In genomic region chr19:47919966-47920375, GRCm38 (mm10) we compare ENCODE assay signal across 8 mouse cellular contexts. TPM values are rescaled to one million over a fixed set of nuclear protein-coding genes. Genes with fewer than 3 reads are reported as not detected.
DNase-seq lines count a peak whose midpoint lies in the region; ATAC-seq and TF ChIP-seq lines count a peak whose summit lies in the region.

No protein-coding gene starts in this region.

- TF ChIP-seq POLR2A in ES-Bruce4 (IDR thresholded peaks at IDR 0.05; ENCODE audit: insufficient read depth, low read length), result no peak

- ATAC-seq in embryonic facial prominence, embryonic 14.5 days (ENCODE audit: low read depth), result no peak; the same call in 1 of the 2 replicates
- peak; percentile 34; the same call in 1 of the 2 replicates for ATAC-seq in hindbrain, embryonic 11.5 days (ENCODE audit: low FRiP score)
- no peak for ATAC-seq in midbrain, postnatal 0 days (ENCODE audit: low FRiP score)

- H3K4me3 ChIP-seq in ES-Bruce4 (ENCODE audit: low read depth, low read length), result no peak overlapping the region
- peak overlapping the region; percentile 60 for H3K4me3 ChIP-seq in embryonic facial prominence, embryonic 14.5 days (ENCODE audit: low read depth, low read length)
- peak overlapping the region; percentile 73 for H3K4me3 ChIP-seq in hindbrain, embryonic 11.5 days (ENCODE audit: low read depth, low read length)
- peak overlapping the region; percentile 75 for H3K4me3 ChIP-seq in midbrain, postnatal 0 days (ENCODE audit: low read depth, low read length)

- H3K27me3 ChIP-seq in ES-Bruce4 (ENCODE audit: control insufficient read depth, insufficient read depth, low read length, poor library complexity, severe bottlenecking), result no peaks in the 10 kb centered on the region; the same call in 1 of the 2 replicates
- no peaks in the 10 kb centered on the region for H3K27me3 ChIP-seq in embryonic facial prominence, embryonic 14.5 days (replicated peaks; ENCODE audit: control insufficient read depth, insufficient read depth, low read length)
- no peaks in the 10 kb centered on the region for H3K27me3 ChIP-seq in hindbrain, embryonic 11.5 days (ENCODE audit: control insufficient read depth, insufficient read depth, low read length)
- H3K27me3 ChIP-seq in midbrain, postnatal 0 days (ENCODE audit: insufficient read depth, low read length), result no peaks in the 10 kb centered on the region

- H3K36me3 ChIP-seq in ES-Bruce4 (ENCODE audit: control insufficient read depth, insufficient read depth, low read length, poor library complexity, severe bottlenecking), result no peaks in the 10 kb centered on the region
- no peaks in the 10 kb centered on the region for H3K36me3 ChIP-seq in embryonic facial prominence, embryonic 14.5 days (ENCODE audit: control insufficient read depth, insufficient read depth, low read length)
- H3K36me3 ChIP-seq in hindbrain, embryonic 11.5 days (ENCODE audit: control insufficient read depth, insufficient read depth, low read length), result no peaks in the 10 kb centered on the region
- no peaks in the 10 kb centered on the region for H3K36me3 ChIP-seq in midbrain, postnatal 0 days (ENCODE audit: insufficient read depth, low read length)

- TF ChIP-seq CTCF in ES-Bruce4 (IDR thresholded peaks at IDR 0.05; ENCODE audit: low read depth, low read length), result no peak
- TF ChIP-seq CTCF in midbrain, postnatal 0 days (IDR thresholded peaks at IDR 0.05), result no peak

- H3K9me3 ChIP-seq in ES-Bruce4 (replicated peaks; ENCODE audit: control insufficient read depth, insufficient read depth, low read length, poor library complexity, severe bottlenecking), result no peaks in the 10 kb centered on the region
- no peaks in the 10 kb centered on the region for H3K9me3 ChIP-seq in embryonic facial prominence, embryonic 14.5 days (ENCODE audit: control insufficient read depth, low read length)
- H3K9me3 ChIP-seq in hindbrain, embryonic 11.5 days (ENCODE audit: control insufficient read depth, low read length), result no peaks in the 10 kb centered on the region
- no peaks in the 10 kb centered on the region for H3K9me3 ChIP-seq in midbrain, postnatal 0 days (ENCODE audit: low read length)

- H3K9ac ChIP-seq in ES-Bruce4 (ENCODE audit: low read depth, poor library complexity, severe bottlenecking), result peak overlapping the region; percentile 59; the same call in 1 of the 2 replicates
- peak overlapping the region; percentile 82 for H3K9ac ChIP-seq in embryonic facial prominence, embryonic 14.5 days (ENCODE audit: low read depth, low read length)
- H3K9ac ChIP-seq in hindbrain, embryonic 11.5 days (ENCODE audit: low read depth, low read length), result peak overlapping the region; percentile 78; the same call in 1 of the 2 replicates
- no peak overlapping the region for H3K9ac ChIP-seq in midbrain, postnatal 0 days (replicated peaks; ENCODE audit: low read length, poor library complexity, severe bottlenecking)

- no peak for TF ChIP-seq EP300 in ES-Bruce4 (IDR thresholded peaks at IDR 0.05; ENCODE audit: insufficient read depth, low read depth, low read length)

- no peaks in the 10 kb centered on the region for H3K4me1 ChIP-seq in ES-Bruce4 (ENCODE audit: control insufficient read depth, insufficient read depth, low read length)
- H3K4me1 ChIP-seq in embryonic facial prominence, embryonic 14.5 days (ENCODE audit: control insufficient read depth, insufficient read depth, low read length), result peaks cover 22% of the 10 kb centered on the region
- peaks cover 13% of the 10 kb centered on the region for H3K4me1 ChIP-seq in hindbrain, embryonic 11.5 days (replicated peaks; ENCODE audit: control insufficient read depth, insufficient read depth, low read length)
- peaks cover 2% of the 10 kb centered on the region; the same call in 1 of the 2 replicates for H3K4me1 ChIP-seq in midbrain, postnatal 0 days (ENCODE audit: insufficient read depth, low read length)

- peak overlapping the region; percentile 76 for H3K4me2 ChIP-seq in embryonic facial prominence, embryonic 14.5 days (ENCODE audit: low read depth, low read length)
- peak overlapping the region; percentile 76 for H3K4me2 ChIP-seq in hindbrain, embryonic 11.5 days (replicated peaks; ENCODE audit: low read depth, low read length)
- H3K4me2 ChIP-seq in midbrain, postnatal 0 days (ENCODE audit: low read depth, low read length, poor library complexity, severe bottlenecking), result peak overlapping the region; percentile 95

- H3K27ac ChIP-seq in ES-Bruce4 (ENCODE audit: insufficient read depth, low read length), result no peak overlapping the region
- H3K27ac ChIP-seq in embryonic facial prominence, embryonic 14.5 days (replicated peaks; ENCODE audit: low read depth, low read length), result peak overlapping the region; percentile 89
- no peak overlapping the region for H3K27ac ChIP-seq in hindbrain, embryonic 11.5 days (ENCODE audit: low read depth, low read length)
- H3K27ac ChIP-seq in midbrain, postnatal 0 days (ENCODE audit: low read depth, low read length), result no peak overlapping the region

- 2% methylated on average over 8 of the region's 8 CpGs for WGBS in embryonic facial prominence, embryonic 14.5 days
- 11% methylated on average over 8 of the region's 8 CpGs for WGBS in hindbrain, embryonic 11.5 days
- 4% methylated on average over 8 of the region's 8 CpGs for WGBS in midbrain, postnatal 0 days

- peak; percentile 71 for DNase-seq in embryonic facial prominence, embryonic 14.5 days (ENCODE audit: low spot score)
- DNase-seq in hindbrain, embryonic 11.5 days (ENCODE audit: low spot score), result no peak
- DNase-seq in liver, result peak; percentile 24
- no peak for DNase-seq in midbrain, postnatal 0 days (ENCODE audit: low spot score)
- no peak for DNase-seq in gastrocnemius, adult 8-10 months (ENCODE audit: low spot score in 2 of 2)
- no peak for DNase-seq in urinary bladder, adult 2 months (ENCODE audit: low spot score)
- no peak for DNase-seq in adrenal gland, adult (ENCODE audit: inconsistent age in 2 of 2, low spot score in 1 of 2)

RNA-seq across cellular contexts. Expression of gene Itprip, which starts 0.9 kb away (rescaled TPM):
- polyA plus RNA-seq in ES-Bruce4 (2011; ENCODE audit: insufficient read depth, insufficient read length, low read depth, missing spikeins), result 7.4 and 7.6 TPM in 2 replicates
- 10.7 and 12.5 TPM in 2 replicates for polyA plus RNA-seq in embryonic facial prominence, embryonic 14.5 days (2014; fragmentation: Nextera tagmentation; extraction: Ambion mirVana)
- polyA plus RNA-seq in hindbrain, embryonic 11.5 days (2014; fragmentation: Nextera tagmentation; extraction: Ambion mirVana), result 10.0 and 12.2 TPM in 2 replicates
- total RNA-seq in midbrain, postnatal 0 days (2014; rRNA removed), result 2.7 and 3.5 TPM in 2 replicates
- 1.4 and 1.5 TPM in 2 replicates for polyA plus RNA-seq in midbrain, postnatal 0 days (2015; fragmentation: Nextera tagmentation; extraction: Ambion mirVana)
- total RNA-seq in gastrocnemius, adult 8-10 months (2022), result 1 to 10 TPM in 1 of 4 experiments, under 1 TPM in 3; 0.27 to 1.0 (median 0.48) TPM
- polyA plus RNA-seq in urinary bladder, adult 2 months (2012; rRNA removed), result 6.3 and 7.8 TPM in 2 replicates

RNA-seq across cellular contexts. Expression of gene Cfap43, which starts 0.9 kb away (rescaled TPM):
- 7.9 and 10.4 TPM in 2 replicates for polyA plus RNA-seq in ES-Bruce4 (2011; ENCODE audit: insufficient read depth, insufficient read length, low read depth, missing spikeins)
- polyA plus RNA-seq in embryonic facial prominence, embryonic 14.5 days (2014; fragmentation: Nextera tagmentation; extraction: Ambion mirVana), result 0.28 and 0.75 TPM in 2 replicates
- 0.54 and 2.1 TPM in 2 replicates for polyA plus RNA-seq in hindbrain, embryonic 11.5 days (2014; fragmentation: Nextera tagmentation; extraction: Ambion mirVana)
- 0.66 and 4.2 TPM in 2 replicates for total RNA-seq in midbrain, postnatal 0 days (2014; rRNA removed)
- polyA plus RNA-seq in midbrain, postnatal 0 days (2015; fragmentation: Nextera tagmentation; extraction: Ambion mirVana), result 0.82 and 2.6 TPM in 2 replicates
- total RNA-seq in gastrocnemius, adult 8-10 months (2022), result not detected
- 0.21 and 0.66 TPM in 2 replicates for polyA plus RNA-seq in urinary bladder, adult 2 months (2012; rRNA removed)

RNA-seq across cellular contexts. Expression of gene Cfap58, which starts 17.5 kb away (rescaled TPM):
- polyA plus RNA-seq in ES-Bruce4 (2011; ENCODE audit: insufficient read depth, insufficient read length, low read depth, missing spikeins), result not detected in 2 replicates
- 0.38 and 0.58 TPM in 2 replicates for polyA plus RNA-seq in embryonic facial prominence, embryonic 14.5 days (2014; fragmentation: Nextera tagmentation; extraction: Ambion mirVana)
- 0.36 and 0.37 TPM in 2 replicates for polyA plus RNA-seq in hindbrain, embryonic 11.5 days (2014; fragmentation: Nextera tagmentation; extraction: Ambion mirVana)
- 0.38 and 1.2 TPM in 2 replicates for total RNA-seq in midbrain, postnatal 0 days (2014; rRNA removed)
- polyA plus RNA-seq in midbrain, postnatal 0 days (2015; fragmentation: Nextera tagmentation; extraction: Ambion mirVana), result 0.54 and 0.91 TPM in 2 replicates
- not detected for total RNA-seq in gastrocnemius, adult 8-10 months (2022)
- not detected in 2 replicates for polyA plus RNA-seq in urinary bladder, adult 2 months (2012; rRNA removed)

RNA-seq across cellular contexts. Expression of gene Gsto2, which starts 54.6 kb away (rescaled TPM):
- 1.2 TPM in 2 replicates for polyA plus RNA-seq in ES-Bruce4 (2011; ENCODE audit: insufficient read depth, insufficient read length, low read depth, missing spikeins)
- 0.86 and 1.2 TPM in 2 replicates for polyA plus RNA-seq in embryonic facial prominence, embryonic 14.5 days (2014; fragmentation: Nextera tagmentation; extraction: Ambion mirVana)
- 0.77 and 1.4 TPM in 2 replicates for polyA plus RNA-seq in hindbrain, embryonic 11.5 days (2014; fragmentation: Nextera tagmentation; extraction: Ambion mirVana)
- 0.16 and 0.66 TPM in 2 replicates for total RNA-seq in midbrain, postnatal 0 days (2014; rRNA removed)
- polyA plus RNA-seq in midbrain, postnatal 0 days (2015; fragmentation: Nextera tagmentation; extraction: Ambion mirVana), result 1.1 TPM in 2 replicates
- total RNA-seq in gastrocnemius, adult 8-10 months (2022), result under 1 TPM; 0.34 to 0.58 (median 0.42) TPM
- polyA plus RNA-seq in urinary bladder, adult 2 months (2012; rRNA removed), result 4.9 and 7.3 TPM in 2 replicates

Comparison
In these comparisons a context has a peak if more than half of its experiments do, and no peak if none do; other contexts are left out.
1. DNase-seq: peak in embryonic facial prominence, embryonic 14.5 days (single experiment) and liver (single experiment); none in hindbrain, embryonic 11.5 days (single experiment), midbrain, postnatal 0 days (single experiment), gastrocnemius, adult 8-10 months (0 of 2), urinary bladder, adult 2 months (single experiment) and adrenal gland, adult (0 of 2).
2. Peak in every context shown above with its lines, with median percentiles within 50 percentile points of each other: H3K4me2 ChIP-seq.